Mouse (Mus musculus) C2C12 (cell line): ENCODE data around the gene Gm20388.

Experiments
- CEBPB ChIP-seq: IDR thresholded peaks from one replicate; pipeline ENCODE4 v1.6.1; 2011; ENCODE audit warnings: low read depth, mild to moderate bottlenecking, control low read depth, moderate library complexity
- CTCF ChIP-seq: IDR thresholded peaks from one replicate; pipeline ENCODE4 v1.5.1; 2011; ENCODE audit not compliant: control insufficient read depth, insufficient read depth, insufficient read length
- FOSL1 ChIP-seq: IDR thresholded peaks from one replicate; pipeline ENCODE4 v1.8.0; 2011; ENCODE audit warnings: mild to moderate bottlenecking, low read length; ENCODE audit not compliant: poor library complexity, insufficient read depth, severe bottlenecking
- MAX ChIP-seq: IDR thresholded peaks from one replicate; pipeline ENCODE4 v1.6.1; 2011; ENCODE audit warnings: mild to moderate bottlenecking, control low read depth
- MYOD1 ChIP-seq: IDR thresholded peaks from one replicate; pipeline ENCODE4 v1.6.1; 2011; ENCODE audit warnings: low read depth; ENCODE audit not compliant: control insufficient read depth, insufficient read length
- MYOG ChIP-seq: IDR thresholded peaks from one replicate; pipeline ENCODE4 v1.6.1; 2011; ENCODE audit not compliant: control insufficient read depth, insufficient read length; ENCODE audit errors: extremely low read depth
- USF1 ChIP-seq: IDR thresholded peaks from one replicate; pipeline ENCODE4 v1.6.1; 2011; ENCODE audit warnings: low read depth, mild to moderate bottlenecking, control low read depth, moderate library complexity

GRCm38 (mm10) chr8:120740579-120740978 is 829.9 kb downstream of the Gm20388 start:
- TF ChIP-seq MYOG, result no peak
- TF ChIP-seq CTCF, result no peak
- no peak for TF ChIP-seq MAX
- TF ChIP-seq USF1, result no peak
- TF ChIP-seq FOSL1, result no peak
- TF ChIP-seq CEBPB, result no peak
- TF ChIP-seq MYOD1, result no peak
